Mouse (Mus musculus): ENCODE results near the gene Capza1. TPM values are rescaled to one million over a fixed set of nuclear protein-coding genes. Genes with fewer than 3 reads are reported as not detected.

Gene Capza1
- total and polyA plus RNA-seq, 2 experiments from 2014 or later, result 95.1 to 99.5 TPM

DNA sequence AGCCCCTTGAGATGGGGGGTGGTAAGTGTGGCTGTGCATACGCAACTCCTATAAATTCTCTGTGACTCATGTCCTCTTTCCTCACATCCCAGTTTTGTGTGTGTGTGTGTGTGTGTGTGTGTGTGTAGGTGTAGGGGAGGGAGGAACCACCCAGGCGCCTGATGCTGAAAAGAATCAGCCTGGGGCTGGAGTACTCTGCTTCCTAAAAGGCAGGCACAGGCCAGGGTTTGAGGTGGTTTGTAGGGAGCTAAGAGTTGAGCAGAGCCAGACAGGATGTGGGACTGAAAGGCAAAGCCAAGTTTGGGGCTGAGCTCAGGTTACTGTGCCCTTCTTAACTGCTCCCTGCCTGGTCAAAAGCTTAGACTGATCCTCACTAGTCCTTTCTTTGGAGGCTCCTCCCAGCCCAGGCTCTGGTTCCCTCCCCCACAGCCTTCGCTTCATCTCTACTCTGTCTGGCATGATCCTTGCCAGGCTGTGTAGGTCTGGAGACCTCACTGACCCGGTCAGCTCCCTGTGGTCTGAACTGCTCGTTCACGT lies 73.8 kb downstream of the Capza1 start:
- Histone ChIP-seq H3K36me3 (ENCODE audit: insufficient read depth, low read length) (no peaks in the 10 kb centered on the region; the same call in 1 of the 2 replicates), H3K27ac (peak overlapping the region; percentile 58; the same call in 1 of the 2 replicates), H3K9ac (replicated peaks; ENCODE audit: low read length) (no peak overlapping the region; the same call in 1 of the 2 replicates), H3K9me3 (ENCODE audit: low read length) (no peaks in the 10 kb centered on the region), H3K4me3 (ENCODE audit: low read length) (peak overlapping the region; percentile 50), H3K4me2 (ENCODE audit: low read depth, low read length) (peak overlapping the region; percentile 94), H3K4me1 (ENCODE audit: insufficient read depth, low read length) (peaks cover 16% of the 10 kb centered on the region; the same call in 1 of the 2 replicates), H3K27me3 (ENCODE audit: insufficient read depth, low read length) (peaks cover 8% of the 10 kb centered on the region; the same call in 1 of the 2 replicates)
- ATAC-seq (peak; percentile 18; the same call in 1 of the 2 replicates), DNase-seq (ENCODE audit: low spot score) (no peak)
- whole genome bisulfite sequencing, result 36% methylated on average over 6 of the region's 6 CpGs
- TF ChIP-seq CTCF (IDR thresholded peaks at IDR 0.05; ENCODE audit: low read depth), result no peak

DNA sequence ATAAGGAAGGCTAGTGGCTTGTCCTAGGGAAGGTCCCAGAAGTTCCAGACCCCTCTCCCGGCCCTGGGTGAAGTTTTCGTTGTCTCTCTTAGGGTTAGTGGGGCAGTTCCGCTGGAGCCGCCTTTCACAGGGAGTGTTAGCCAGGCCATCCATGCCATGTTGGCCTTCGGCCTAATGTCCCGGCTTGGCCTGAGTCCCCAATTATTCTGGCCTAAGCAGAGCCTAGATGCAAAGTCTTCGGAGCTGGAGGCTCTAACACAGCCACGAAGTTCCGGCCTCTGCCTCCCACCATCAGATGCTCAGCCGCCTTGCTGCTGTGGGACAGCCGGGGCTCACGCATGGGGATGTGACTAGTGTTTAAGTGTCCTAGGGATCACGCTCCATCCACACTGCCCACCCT lies 74.5 kb downstream of the Capza1 start:
- Histone ChIP-seq H3K4me1 (ENCODE audit: insufficient read depth, low read length) (peaks cover 16% of the 10 kb centered on the region; the same call in 1 of the 2 replicates), H3K9me3 (ENCODE audit: low read length) (no peaks in the 10 kb centered on the region), H3K4me2 (ENCODE audit: low read depth, low read length) (peak overlapping the region; percentile 94), H3K4me3 (ENCODE audit: low read length) (peak overlapping the region; percentile 50), H3K27ac (peak overlapping the region; percentile 71; the same call in 1 of the 2 replicates), H3K9ac (replicated peaks; ENCODE audit: low read length) (peak overlapping the region; percentile 50), H3K36me3 (ENCODE audit: insufficient read depth, low read length) (no peaks in the 10 kb centered on the region; the same call in 1 of the 2 replicates), H3K27me3 (ENCODE audit: insufficient read depth, low read length) (peaks cover 10% of the 10 kb centered on the region; the same call in 1 of the 2 replicates)
- WGBS, result 34% methylated on average over 13 of the region's 13 CpGs
- peak; percentile 43 for DNase-seq (ENCODE audit: low spot score)
- TF ChIP-seq CTCF (IDR thresholded peaks at IDR 0.05; ENCODE audit: low read depth), result no peak
- ATAC-seq, result no peak

DNA sequence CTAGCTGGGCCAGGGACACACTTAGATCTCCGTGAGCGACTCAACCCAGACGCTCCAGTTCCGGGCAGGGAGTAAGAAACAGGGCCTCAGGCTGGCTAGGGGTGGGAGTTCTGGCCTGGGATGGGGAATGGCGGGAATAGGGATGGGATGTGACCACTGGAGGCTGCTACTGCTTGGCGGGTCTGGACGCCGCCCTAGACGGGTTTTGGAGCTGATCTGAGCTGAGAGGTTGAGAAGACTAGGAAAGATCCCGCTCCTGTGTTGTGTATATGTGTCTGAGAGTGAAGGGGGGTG lies 75.0 kb downstream of the Capza1 start:
- H3K27me3 ChIP-seq (ENCODE audit: insufficient read depth, low read length), result peaks cover 10% of the 10 kb centered on the region; the same call in 1 of the 2 replicates
- DNase-seq (ENCODE audit: low spot score) (no peak), ATAC-seq (no peak)
- 4% methylated on average over 10 of the region's 10 CpGs for WGBS
- H3K4me1 ChIP-seq (ENCODE audit: insufficient read depth, low read length), result peaks cover 15% of the 10 kb centered on the region; the same call in 1 of the 2 replicates
- peak overlapping the region; percentile 94 for H3K4me2 ChIP-seq (ENCODE audit: low read depth, low read length)
- no peak for TF ChIP-seq CTCF (IDR thresholded peaks at IDR 0.05; ENCODE audit: low read depth)
- H3K4me3 ChIP-seq (ENCODE audit: low read length), result peak overlapping the region; percentile 50
- H3K27ac ChIP-seq, result peak overlapping the region; percentile 71
- H3K36me3 ChIP-seq (ENCODE audit: insufficient read depth, low read length), result no peaks in the 10 kb centered on the region; the same call in 1 of the 2 replicates
- no peaks in the 10 kb centered on the region for H3K9me3 ChIP-seq (ENCODE audit: low read length)
- peak overlapping the region; percentile 50 for H3K9ac ChIP-seq (replicated peaks; ENCODE audit: low read length)

DNA sequence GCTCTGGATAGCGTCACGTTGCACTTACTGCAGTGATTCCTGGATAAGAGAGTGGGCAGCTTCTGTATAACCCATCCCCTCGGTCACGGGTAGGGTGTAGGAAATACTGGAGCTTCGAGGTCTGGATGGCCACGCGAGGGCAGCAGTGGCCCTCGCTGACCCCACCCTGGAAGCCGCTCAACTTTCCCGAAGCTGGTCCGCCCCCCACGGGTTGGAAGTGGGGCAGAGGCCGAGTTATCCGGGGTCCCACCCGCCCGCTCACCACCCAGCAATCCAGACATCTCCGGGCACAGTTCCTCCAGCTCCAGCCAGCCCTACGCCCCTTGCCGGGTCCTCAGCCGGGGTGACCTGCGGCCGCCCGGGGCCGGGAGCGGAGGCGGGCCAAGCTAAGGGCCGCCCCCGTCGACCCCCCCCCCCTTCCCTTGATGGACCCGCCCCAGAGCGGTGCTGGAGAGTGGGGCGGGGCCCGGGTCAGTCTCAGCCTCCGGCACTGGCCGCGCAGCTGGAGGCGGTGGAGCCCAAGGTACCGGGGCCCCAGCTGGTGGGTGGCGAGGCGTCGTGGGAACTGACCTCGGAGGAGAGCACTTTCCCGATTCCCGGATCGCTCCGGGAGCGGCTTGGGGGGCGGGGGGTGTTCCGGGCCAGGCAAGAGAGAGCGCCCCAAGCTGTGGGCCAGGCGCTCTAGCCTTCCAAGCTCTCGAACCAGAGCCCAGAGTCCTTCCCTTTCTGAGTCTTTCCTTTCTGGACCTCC lies 75.6 kb downstream of the Capza1 start:
- DNase-seq (ENCODE audit: low spot score) (peak; percentile 85), ATAC-seq (peak; percentile 88)
- Histone ChIP-seq H3K27me3 (ENCODE audit: insufficient read depth, low read length) (peaks cover 10% of the 10 kb centered on the region; the same call in 1 of the 2 replicates), H3K4me2 (ENCODE audit: low read depth, low read length) (peak overlapping the region; percentile 94), H3K4me1 (ENCODE audit: insufficient read depth, low read length) (0 out of 2 replicates have a peak, but pooled peaks cover 9% of the 10 kb centered on the region), H3K36me3 (ENCODE audit: insufficient read depth, low read length) (no peaks in the 10 kb centered on the region; the same call in 1 of the 2 replicates), H3K27ac (peak overlapping the region; percentile 71), H3K9me3 (ENCODE audit: low read length) (no peaks in the 10 kb centered on the region), H3K4me3 (ENCODE audit: low read length) (peak overlapping the region; percentile 50), H3K9ac (replicated peaks; ENCODE audit: low read length) (peak overlapping the region; percentile 50)
- peak; percentile 78 for TF ChIP-seq CTCF (IDR thresholded peaks at IDR 0.05; ENCODE audit: low read depth)
- 3% methylated on average over 47 of the region's 52 CpGs for WGBS

DNA sequence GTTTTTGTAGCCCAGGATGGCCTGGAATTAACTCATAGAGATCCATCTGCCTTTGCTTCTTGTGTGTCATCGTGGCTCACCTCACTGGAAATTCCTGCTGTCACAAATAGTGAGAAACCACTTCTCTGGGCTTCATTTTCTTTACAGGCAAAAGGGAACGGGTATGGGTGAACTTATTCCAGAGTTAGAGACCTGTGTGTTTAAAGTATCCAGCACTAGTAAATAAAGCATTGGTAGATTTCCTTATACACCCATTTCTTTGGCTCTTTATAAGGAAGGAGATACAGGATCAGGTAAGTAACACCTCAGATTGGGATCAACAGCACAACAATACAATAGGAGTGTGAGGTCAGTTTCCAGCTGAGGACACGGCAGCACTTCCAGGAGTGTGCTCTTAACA lies 76.2 kb downstream of the Capza1 start, which contains the start of gene Rhoc:
Rhoc (plus strand) TSS at position 301 of the 400 bp plus-strand sequence.
- no peaks in the 10 kb centered on the region; the same call in 1 of the 2 replicates for H3K36me3 ChIP-seq (ENCODE audit: insufficient read depth, low read length)
- ATAC-seq (no peak), DNase-seq (ENCODE audit: low spot score) (no peak)
- H3K9me3 ChIP-seq (ENCODE audit: low read length), result no peaks in the 10 kb centered on the region
- 0 out of 2 replicates have a peak, but pooled peaks cover 9% of the 10 kb centered on the region for H3K4me1 ChIP-seq (ENCODE audit: insufficient read depth, low read length)
- peaks cover 17% of the 10 kb centered on the region; the same call in 1 of the 2 replicates for H3K27me3 ChIP-seq (ENCODE audit: insufficient read depth, low read length)
- H3K9ac ChIP-seq (replicated peaks; ENCODE audit: low read length), result peak within 1 kb of the TSS; percentile 50
- H3K4me3 ChIP-seq (ENCODE audit: low read length), result peak within 1 kb of the TSS; percentile 50
- TF ChIP-seq CTCF (IDR thresholded peaks at IDR 0.05; ENCODE audit: low read depth), result no peak
- peak within 1 kb of the TSS; percentile 71 for H3K27ac ChIP-seq
- 45% methylated on average over 3 of the region's 3 CpGs for WGBS
- H3K4me2 ChIP-seq (ENCODE audit: low read depth, low read length), result peak within 1 kb of the TSS; percentile 94

DNA sequence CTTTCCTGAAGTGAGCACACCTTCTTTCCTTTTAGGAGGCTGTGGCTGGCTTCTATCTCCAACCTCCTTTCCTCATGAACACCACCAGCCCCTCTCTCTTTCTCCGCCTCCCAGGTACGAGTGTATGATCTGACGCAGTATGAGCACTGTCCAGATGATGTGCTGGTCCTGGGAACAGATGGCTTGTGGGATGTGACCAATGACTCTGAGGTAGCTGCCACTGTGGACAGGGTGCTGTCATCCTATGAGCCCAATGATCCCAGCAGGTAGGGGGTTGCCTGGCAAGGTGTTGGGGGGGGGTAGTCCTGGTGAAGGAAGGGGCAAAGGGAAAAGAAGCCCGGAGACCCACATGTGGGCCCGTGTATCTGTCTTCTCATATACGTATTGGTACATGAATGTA lies 79.0 kb downstream of the Capza1 start:
- H3K27me3 ChIP-seq (ENCODE audit: insufficient read depth, low read length), result peaks cover 33% of the 10 kb centered on the region

More for the DNA sequence above, 79.0 kb downstream of the Capza1 start:
- TF ChIP-seq CTCF (IDR thresholded peaks at IDR 0.05; ENCODE audit: low read depth), result no peak
- no peaks in the 10 kb centered on the region for H3K9me3 ChIP-seq (ENCODE audit: low read length)
- H3K4me1 ChIP-seq (ENCODE audit: insufficient read depth, low read length), result peaks cover 5% of the 10 kb centered on the region; the same call in 1 of the 2 replicates
- no peaks in the 10 kb centered on the region for H3K36me3 ChIP-seq (ENCODE audit: insufficient read depth, low read length)
- no peak overlapping the region for H3K4me2 ChIP-seq (ENCODE audit: low read depth, low read length)
- H3K9ac ChIP-seq (replicated peaks; ENCODE audit: low read length), result no peak overlapping the region
- WGBS, result 91% methylated on average over 6 of the region's 6 CpGs
- H3K27ac ChIP-seq, result no peak overlapping the region
- no peak overlapping the region for H3K4me3 ChIP-seq (ENCODE audit: low read length)
- no peak for ATAC-seq
- no peak for DNase-seq (ENCODE audit: low spot score)
